Mouse (Mus musculus): ENCODE measurements at regions not wholly inside any gene's neighbourhood (a gene's known extent, or its start where the extent isn't known, plus 50 kb on each side); places are given as distances from the start of the nearest gene placed in this dataset.

DNA sequence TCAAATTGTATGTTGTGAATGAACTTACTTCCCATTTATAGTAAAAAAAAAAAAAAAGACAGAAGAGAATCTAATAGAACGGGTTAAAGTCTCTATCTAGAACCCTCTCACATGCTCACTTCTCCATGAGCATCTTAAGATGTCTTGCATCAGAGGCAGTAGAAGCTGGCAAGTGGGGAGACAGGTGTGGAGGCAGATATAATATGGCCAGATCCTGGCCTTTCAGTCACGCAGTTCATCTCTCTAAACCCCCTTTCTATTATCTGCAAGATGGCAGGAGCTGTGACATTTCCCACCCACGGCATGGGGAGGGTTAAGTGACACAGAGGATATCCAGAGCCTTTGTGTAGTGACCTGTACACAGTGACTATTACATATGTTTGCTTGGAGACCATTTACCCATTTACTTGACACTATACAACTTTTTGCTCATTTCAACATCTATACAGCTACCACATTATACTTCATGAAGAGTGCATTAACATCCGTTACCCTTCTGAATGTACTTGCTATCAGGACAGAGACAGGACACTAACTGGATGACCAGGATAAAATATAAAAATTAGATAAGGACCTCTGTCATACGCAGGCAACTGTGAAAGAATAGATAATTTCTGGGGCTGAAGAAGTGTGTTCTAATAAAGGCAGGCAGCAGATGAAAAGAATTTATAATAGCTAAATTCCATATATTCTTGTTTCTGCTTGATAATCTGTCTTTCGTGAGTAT lies 91.9 kb downstream of the Naa11 start:
- TF ChIP-seq CTCF (conservative IDR thresholded peaks at IDR 0.05 in 1 of 2, IDR thresholded peaks at IDR 0.05 in 1 of 2; ENCODE audit: low read depth in 2 of 2, low read length in 2 of 2) = no peak
- TF ChIP-seq MAFK (IDR thresholded peaks at IDR 0.05; ENCODE audit: insufficient replicate concordance, low read length) = no peak
- no peak for TF ChIP-seq TBP (conservative IDR thresholded peaks at IDR 0.05; ENCODE audit: low read depth, low read length)
- TF ChIP-seq MYC (IDR thresholded peaks at IDR 0.05; ENCODE audit: low read depth, low read length) = no peak
- TF ChIP-seq POLR2A (IDR thresholded peaks at IDR 0.05; ENCODE audit: low read depth, low read length) = no peak
